Mouse (Mus musculus) layer of hippocampus, adult 11-12 months (tissue): ENCODE data around the gene Tecta.

Experiments used
- DNase-seq: peaks from one replicate; pipeline ENCODE4 v3.0.0; 2022; ENCODE audit warnings: low spot score

Tecta gene

GRCm38 (mm10) chr9:42399829-42400228 is at the start of gene Tecta:
Gene Tecta, minus strand, starts transcription at chr9:42399929.
- no peak for DNase-seq

GRCm38 (mm10) chr9:42449043-42449442 is 49.3 kb upstream of the Tecta start:
- no peak for DNase-seq

- no peak for DNase-seq
Observed at GRCm38 (mm10) chr9:42442100-42442499, 42.4 kb upstream of the Tecta start.

- DNase-seq = no peak
Observed at GRCm38 (mm10) chr9:42441234-42441633, 41.5 kb upstream of the Tecta start.

- no peak for DNase-seq
Observed at GRCm38 (mm10) chr9:42439446-42439845, 39.7 kb upstream of the Tecta start.

GRCm38 (mm10) chr9:42432155-42432554 is 32.4 kb upstream of the Tecta start:
- DNase-seq = no peak

- DNase-seq = no peak
Observed at GRCm38 (mm10) chr9:42431606-42432005, 31.9 kb upstream of the Tecta start.

GRCm38 (mm10) chr9:42428060-42428924 is 28.6 kb upstream of the Tecta start:
- DNase-seq = no peak

GRCm38 (mm10) chr9:42426661-42427358 is 27.1 kb upstream of the Tecta start:
- no peak for DNase-seq

- DNase-seq = no peak
Observed at GRCm38 (mm10) chr9:42423649-42424048, 23.9 kb upstream of the Tecta start.

- DNase-seq = no peak
Observed at GRCm38 (mm10) chr9:42419687-42420086, 20.0 kb upstream of the Tecta start.

GRCm38 (mm10) chr9:42418786-42419185 is 19.1 kb upstream of the Tecta start:
- no peak for DNase-seq

- no peak for DNase-seq
Observed at GRCm38 (mm10) chr9:42417352-42417952, 17.7 kb upstream of the Tecta start.

- no peak for DNase-seq
Observed at GRCm38 (mm10) chr9:42415184-42415583, 15.5 kb upstream of the Tecta start.

- DNase-seq = no peak
Observed at GRCm38 (mm10) chr9:42413345-42413744, 13.6 kb upstream of the Tecta start.

GRCm38 (mm10) chr9:42411296-42411695 is 11.6 kb upstream of the Tecta start:
- DNase-seq = no peak

- no peak for DNase-seq
Observed at GRCm38 (mm10) chr9:42405736-42406135, 6.0 kb upstream of the Tecta start.

- peak; percentile 41 for DNase-seq
Observed at GRCm38 (mm10) chr9:42401486-42401885, 1.8 kb upstream of the Tecta start.

GRCm38 (mm10) chr9:42396141-42396540 is 3.6 kb downstream of the Tecta start:
- no peak for DNase-seq

- DNase-seq = no peak
Observed at GRCm38 (mm10) chr9:42394903-42395302, 4.8 kb downstream of the Tecta start.

GRCm38 (mm10) chr9:42394321-42394720 is 5.4 kb downstream of the Tecta start:
- peak; percentile 28 for DNase-seq

GRCm38 (mm10) chr9:42392927-42393326 is 6.8 kb downstream of the Tecta start:
- DNase-seq = no peak

GRCm38 (mm10) chr9:42388490-42388889 is 11.2 kb downstream of the Tecta start:
- DNase-seq = peak; percentile 34
